Mouse (Mus musculus) kidney, embryonic 15.5 days (tissue): Measurements from ENCODE around the gene Ndufb2. TPM values are rescaled to one million over a fixed set of nuclear protein-coding genes. Genes with fewer than 3 reads are reported as not detected.

Source experiments
- ATAC-seq: fragments of 200-750 bp; cut with Nextera tagmentation; replicated peaks from 2 replicates; pipeline ENCODE4 v1.8.0; 2017; ENCODE audit warnings: moderate TSS enrichment; ENCODE audit not compliant: low FRiP score
- H3K27ac ChIP-seq: fragments of 300-500 bp; sonication (generic); 2 replicates; pipeline ENCODE4 v1.5.1; 2015; ENCODE audit warnings: mild to moderate bottlenecking, inconsistent platforms
- H3K27me3 ChIP-seq: fragments of 300-500 bp; sonication (generic); 2 replicates; pipeline ENCODE4 v1.6.1; 2015; ENCODE audit warnings: inconsistent platforms
- H3K36me3 ChIP-seq: fragments of 300-500 bp; sonication (generic); 2 replicates; pipeline ENCODE4 v1.6.1; 2015; ENCODE audit warnings: inconsistent platforms
- H3K4me1 ChIP-seq: fragments of 300-500 bp; sonication (generic); 2 replicates; pipeline ENCODE4 v1.6.1; 2015; ENCODE audit warnings: inconsistent platforms
- H3K4me2 ChIP-seq: fragments of 300-500 bp; sonication (generic); 2 replicates; pipeline ENCODE4 v1.6.1; 2015; ENCODE audit warnings: moderate library complexity, mild to moderate bottlenecking, inconsistent platforms
- H3K4me3 ChIP-seq: fragments of 300-500 bp; sonication (generic); replicated peaks from 2 replicates; pipeline ENCODE4 v1.5.1; 2015; ENCODE audit warnings: mild to moderate bottlenecking, inconsistent platforms
- H3K9ac ChIP-seq: fragments of 300-500 bp; sonication (generic); 2 replicates; pipeline ENCODE4 v1.6.1; 2015; ENCODE audit warnings: mild to moderate bottlenecking, inconsistent platforms
- H3K9me3 ChIP-seq: fragments of 300-500 bp; sonication (generic); replicated peaks from 2 replicates; pipeline ENCODE4 v1.6.1; 2016; ENCODE audit warnings: inconsistent platforms
- WGBS: fragments of 180-500 bp; shearing (Covaris S2); methylation state at CpG from one replicate; pipeline ENCODE4 v1.1.7; 2015; ENCODE audit warnings: mixed read lengths; 5-methylcytosine and 5-hydroxymethylcytosine counted together
- polyA plus RNA-seq: library from polyadenylated mRNA; unstranded; fragments of >200 nt; fragmentation: Nextera tagmentation; extraction: Ambion mirVana; gene quantifications from 2 replicates; pipeline ENCODE4 v1.2.1, GENCODE M21; 2015

The Ndufb2 gene
- polyA plus RNA-seq, 1 experiment from 2014 or later = 347 TPM

- H3K27me3 ChIP-seq = no peaks in the 10 kb centered on the region
- peaks cover 50% of the 10 kb centered on the region for H3K4me1 ChIP-seq
- no peaks in the 10 kb centered on the region for H3K36me3 ChIP-seq
- no peaks in the 10 kb centered on the region for H3K9me3 ChIP-seq
- no peak overlapping the region for H3K9ac ChIP-seq
- no peak overlapping the region for H3K4me2 ChIP-seq
- WGBS = 53% methylated on average over 6 of the region's 6 CpGs
- 0 out of 2 replicates have a peak overlapping the region, but pooled peaks have one; percentile 20 for H3K27ac ChIP-seq
- no peak for ATAC-seq
- no peak overlapping the region for H3K4me3 ChIP-seq
These were observed 33.0 kb upstream of the Ndufb2 start for GRCm38 (mm10) chr6:39559276-39559939.

- ATAC-seq = peak; percentile 57
- Histone ChIP-seq H3K9me3 (no peaks in the 10 kb centered on the region), H3K27ac (no peak overlapping the region), H3K27me3 (no peaks in the 10 kb centered on the region), H3K36me3 (no peaks in the 10 kb centered on the region), H3K4me2 (peak overlapping the region; percentile 42), H3K4me3 (0 out of 2 replicates have a peak overlapping the region, but pooled peaks have one; percentile 6), H3K9ac (no peak overlapping the region), H3K4me1 (peaks cover 26% of the 10 kb centered on the region)
- WGBS = 23% methylated on average over 23 of the region's 23 CpGs
These were observed 30.0 kb upstream of the Ndufb2 start for GRCm38 (mm10) chr6:39562166-39563015.

- H3K27me3 ChIP-seq = no peaks in the 10 kb centered on the region
- H3K9me3 ChIP-seq = no peaks in the 10 kb centered on the region
- no peaks in the 10 kb centered on the region for H3K36me3 ChIP-seq
- H3K4me3 ChIP-seq = no peak overlapping the region
- no peak for ATAC-seq
- 0 out of 2 replicates have a peak, but pooled peaks cover 3% of the 10 kb centered on the region for H3K4me1 ChIP-seq
- 23% methylated on average over 5 of the region's 5 CpGs for WGBS
- H3K27ac ChIP-seq = no peak overlapping the region
- no peak overlapping the region for H3K9ac ChIP-seq
- no peak overlapping the region for H3K4me2 ChIP-seq
These were observed 24.8 kb upstream of the Ndufb2 start for GRCm38 (mm10) chr6:39567528-39567927.

GRCm38 (mm10) chr6:39570426-39570825 is 21.9 kb upstream of the Ndufb2 start:
- 26% methylated on average over 3 of the region's 3 CpGs for WGBS
- Histone ChIP-seq H3K4me1 (peaks cover 14% of the 10 kb centered on the region), H3K9ac (no peak overlapping the region), H3K9me3 (no peaks in the 10 kb centered on the region), H3K27ac (no peak overlapping the region), H3K4me2 (no peak overlapping the region), H3K27me3 (no peaks in the 10 kb centered on the region), H3K4me3 (no peak overlapping the region), H3K36me3 (no peaks in the 10 kb centered on the region)
- ATAC-seq = no peak

GRCm38 (mm10) chr6:39573791-39574554 is 18.4 kb upstream of the Ndufb2 start, which contains the start of gene Adck2:
Adck2 (plus strand) TSS chr6:39573873.
- WGBS = under 1% methylated on average over 49 of the region's 49 CpGs
- peak; percentile 94 for ATAC-seq
- peak within 1 kb of the TSS; percentile 79 for H3K4me2 ChIP-seq
- H3K9me3 ChIP-seq = no peaks in the 10 kb centered on the region
- no peaks in the 10 kb centered on the region for H3K27me3 ChIP-seq
- peak within 1 kb of the TSS; percentile 95 for H3K27ac ChIP-seq
- H3K9ac ChIP-seq = peak within 1 kb of the TSS; percentile 77
- peaks cover 21% of the 10 kb centered on the region for H3K36me3 ChIP-seq
- H3K4me3 ChIP-seq = peak within 1 kb of the TSS; percentile 83
- peaks cover 14% of the 10 kb centered on the region for H3K4me1 ChIP-seq

GRCm38 (mm10) chr6:39574555-39574869 is 17.9 kb upstream of the Ndufb2 start:
- peak overlapping the region; percentile 77 for H3K9ac ChIP-seq
- H3K4me2 ChIP-seq = peak overlapping the region; percentile 79
- no peaks in the 10 kb centered on the region for H3K27me3 ChIP-seq
- peaks cover 14% of the 10 kb centered on the region for H3K4me1 ChIP-seq
- no peaks in the 10 kb centered on the region for H3K9me3 ChIP-seq
- peak overlapping the region; percentile 83 for H3K4me3 ChIP-seq
- H3K27ac ChIP-seq = peak overlapping the region; percentile 95; the same call in 1 of the 2 replicates
- 21% methylated on average over 10 of the region's 10 CpGs for WGBS
- peaks cover 26% of the 10 kb centered on the region for H3K36me3 ChIP-seq
- ATAC-seq = peak; percentile 43

- 72% methylated on average over 7 of the region's 7 CpGs for WGBS
- peaks cover 30% of the 10 kb centered on the region for H3K36me3 ChIP-seq
- H3K27ac ChIP-seq = no peak overlapping the region
- no peaks in the 10 kb centered on the region for H3K27me3 ChIP-seq
- peak overlapping the region; percentile 83 for H3K4me3 ChIP-seq
- H3K9me3 ChIP-seq = no peaks in the 10 kb centered on the region
- ATAC-seq = no peak
- peak overlapping the region; percentile 79 for H3K4me2 ChIP-seq
- no peak overlapping the region for H3K9ac ChIP-seq
- H3K4me1 ChIP-seq = peaks cover 14% of the 10 kb centered on the region
These were observed 17.4 kb upstream of the Ndufb2 start for GRCm38 (mm10) chr6:39574951-39575350.

GRCm38 (mm10) chr6:39579552-39579951 is 12.8 kb upstream of the Ndufb2 start:
- H3K9me3 ChIP-seq = no peaks in the 10 kb centered on the region
- 80% methylated on average over 7 of the region's 7 CpGs for WGBS
- ATAC-seq = no peak
- no peak overlapping the region for H3K4me2 ChIP-seq
- no peaks in the 10 kb centered on the region for H3K27me3 ChIP-seq
- peaks cover 63% of the 10 kb centered on the region for H3K36me3 ChIP-seq
- H3K27ac ChIP-seq = no peak overlapping the region
- H3K4me3 ChIP-seq = no peak overlapping the region
- H3K4me1 ChIP-seq = peaks cover 6% of the 10 kb centered on the region
- H3K9ac ChIP-seq = no peak overlapping the region

- peaks cover 69% of the 10 kb centered on the region for H3K36me3 ChIP-seq
- 96% methylated on average over 2 of the region's 2 CpGs for WGBS
- no peaks in the 10 kb centered on the region for H3K9me3 ChIP-seq
- no peaks in the 10 kb centered on the region for H3K4me1 ChIP-seq
- H3K27ac ChIP-seq = no peak overlapping the region
- no peak overlapping the region for H3K4me3 ChIP-seq
- H3K27me3 ChIP-seq = no peaks in the 10 kb centered on the region
- no peak overlapping the region for H3K9ac ChIP-seq
- ATAC-seq = no peak
- H3K4me2 ChIP-seq = no peak overlapping the region
These were observed 11.8 kb upstream of the Ndufb2 start for GRCm38 (mm10) chr6:39580558-39580957.

GRCm38 (mm10) chr6:39581087-39581784 is 11.1 kb upstream of the Ndufb2 start:
- no peak overlapping the region for H3K4me3 ChIP-seq
- no peak overlapping the region for H3K9ac ChIP-seq
- H3K27me3 ChIP-seq = no peaks in the 10 kb centered on the region
- H3K27ac ChIP-seq = no peak overlapping the region
- no peaks in the 10 kb centered on the region for H3K9me3 ChIP-seq
- no peak overlapping the region for H3K4me2 ChIP-seq
- H3K4me1 ChIP-seq = no peaks in the 10 kb centered on the region
- peaks cover 76% of the 10 kb centered on the region for H3K36me3 ChIP-seq
- no peak for ATAC-seq
- WGBS = 83% methylated on average over 7 of the region's 7 CpGs

- no peak for ATAC-seq
- Histone ChIP-seq H3K36me3 (peaks cover 81% of the 10 kb centered on the region), H3K4me1 (no peaks in the 10 kb centered on the region), H3K27me3 (no peaks in the 10 kb centered on the region), H3K9me3 (no peaks in the 10 kb centered on the region), H3K4me2 (no peak within 1 kb of the TSS), H3K27ac (no peak within 1 kb of the TSS), H3K9ac (no peak within 1 kb of the TSS), H3K4me3 (no peak within 1 kb of the TSS)
- WGBS = 91% methylated on average over 6 of the region's 6 CpGs
These were observed 6.9 kb upstream of the Ndufb2 start, which contains the start of gene Gm42420 for GRCm38 (mm10) chr6:39585517-39585916. Gm42420 (plus strand) TSS chr6:39585753.
